Mouse (Mus musculus): ENCODE data around the gene Babam2. TPM values are rescaled to one million over a fixed set of nuclear protein-coding genes. Genes with fewer than 3 reads are reported as not detected.
"Not testable (repeated sequence)": the region's sequence is repeated elsewhere in the genome, so short reads cannot be mapped to it uniquely, and the experiment has no call there.

Babam2 gene
- polyA plus RNA-seq, 1 experiment from 2014 or later = 45.6 TPM

DNA sequence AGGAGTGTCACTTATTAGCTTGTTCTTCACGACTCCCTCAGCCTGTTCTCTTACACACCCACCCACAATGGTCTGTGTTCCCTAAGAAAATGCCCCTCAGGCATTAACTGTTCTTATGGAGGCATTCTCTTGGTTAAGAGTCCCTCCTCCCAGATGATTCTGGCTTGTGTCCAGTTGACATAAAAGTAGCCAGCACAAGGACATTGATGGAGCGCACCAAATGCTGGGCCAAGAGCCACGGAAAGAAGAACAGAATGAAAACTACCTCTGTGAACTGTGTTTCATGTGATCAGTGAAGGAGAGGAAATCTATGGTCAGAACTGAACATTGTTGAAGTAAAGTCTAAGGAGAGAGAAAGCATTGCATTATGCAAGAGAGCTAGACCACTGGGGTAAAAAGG lies 89.7 kb downstream of the Babam2 start:
- no peaks in the 10 kb centered on the region for H3K9me3 ChIP-seq (replicated peaks)
- 67% methylated on average over 3 of the region's 3 CpGs for WGBS

DNA sequence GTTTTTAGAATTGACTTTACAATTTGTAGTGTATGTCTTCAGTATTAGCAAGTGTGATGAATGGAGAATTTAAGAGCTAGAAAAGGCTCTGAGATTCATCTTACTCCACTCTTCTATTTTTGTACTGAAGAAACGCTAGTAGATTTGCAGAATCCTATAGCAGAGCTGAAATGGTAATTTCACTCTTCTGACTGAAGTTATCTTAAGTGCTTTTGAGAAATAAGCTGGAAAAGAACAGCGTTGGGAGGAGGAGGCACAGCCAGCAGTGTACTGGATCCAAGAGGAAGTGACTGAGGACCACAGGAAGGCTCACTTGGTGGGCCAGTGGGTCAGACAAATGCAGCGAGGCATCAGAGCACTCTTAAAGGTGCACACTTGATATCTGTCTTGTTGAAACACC lies 90.1 kb downstream of the Babam2 start:
- WGBS = 54% methylated on average over 3 of the region's 3 CpGs
- no peaks in the 10 kb centered on the region for H3K36me3 ChIP-seq
- H3K9me3 ChIP-seq (replicated peaks) = no peaks in the 10 kb centered on the region
- H3K9ac ChIP-seq = no peak overlapping the region
- H3K27me3 ChIP-seq (replicated peaks) = no peaks in the 10 kb centered on the region
- no peak overlapping the region for H3K4me2 ChIP-seq
- no peak for ATAC-seq (ENCODE audit: insufficient number of reproducible peaks, low FRiP score)
- no peak overlapping the region for H3K4me3 ChIP-seq
- H3K4me1 ChIP-seq (replicated peaks) = peaks cover 15% of the 10 kb centered on the region
- H3K27ac ChIP-seq (ENCODE audit: poor library complexity, severe bottlenecking) = no peak overlapping the region

More for the DNA sequence above, 89.7 kb downstream of the Babam2 start:
- Histone ChIP-seq H3K4me3 (no peak overlapping the region), H3K36me3 (no peaks in the 10 kb centered on the region), H3K27ac (ENCODE audit: poor library complexity, severe bottlenecking) (no peak overlapping the region), H3K9ac (no peak overlapping the region), H3K27me3 (replicated peaks) (no peaks in the 10 kb centered on the region), H3K4me1 (replicated peaks) (peaks cover 15% of the 10 kb centered on the region), H3K4me2 (no peak overlapping the region)
- no peak for ATAC-seq (ENCODE audit: insufficient number of reproducible peaks, low FRiP score)

DNA sequence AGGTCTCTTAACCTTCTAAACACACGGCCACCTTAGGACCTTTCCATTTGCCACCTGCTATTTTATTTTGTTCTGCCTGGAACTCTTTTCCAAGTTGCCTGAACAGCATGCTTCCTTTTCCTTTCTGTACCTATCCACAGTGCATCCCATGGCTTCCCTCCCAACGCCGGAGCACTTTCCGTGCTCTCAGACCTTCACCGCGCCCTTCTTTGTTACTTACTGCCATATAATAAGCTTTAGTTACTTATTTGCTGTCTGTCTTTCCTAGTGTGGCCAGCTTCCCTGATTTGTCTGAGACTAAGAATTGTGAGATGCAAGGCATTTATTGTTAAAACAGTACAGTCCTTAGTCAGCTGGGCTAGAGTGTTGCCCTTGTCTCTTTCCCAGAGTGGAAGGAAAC lies 94.9 kb downstream of the Babam2 start:
- no peaks in the 10 kb centered on the region for H3K9me3 ChIP-seq (replicated peaks)
- no peak overlapping the region for H3K4me2 ChIP-seq
- peaks cover 27% of the 10 kb centered on the region for H3K4me1 ChIP-seq (replicated peaks)
- H3K27ac ChIP-seq (ENCODE audit: poor library complexity, severe bottlenecking) = no peak overlapping the region
- no peak overlapping the region for H3K4me3 ChIP-seq
- no peak for ATAC-seq (ENCODE audit: insufficient number of reproducible peaks, low FRiP score)
- WGBS = 89% methylated on average over 6 of the region's 6 CpGs
- H3K36me3 ChIP-seq = no peaks in the 10 kb centered on the region
- no peak overlapping the region for H3K9ac ChIP-seq
- H3K27me3 ChIP-seq (replicated peaks) = no peaks in the 10 kb centered on the region

DNA sequence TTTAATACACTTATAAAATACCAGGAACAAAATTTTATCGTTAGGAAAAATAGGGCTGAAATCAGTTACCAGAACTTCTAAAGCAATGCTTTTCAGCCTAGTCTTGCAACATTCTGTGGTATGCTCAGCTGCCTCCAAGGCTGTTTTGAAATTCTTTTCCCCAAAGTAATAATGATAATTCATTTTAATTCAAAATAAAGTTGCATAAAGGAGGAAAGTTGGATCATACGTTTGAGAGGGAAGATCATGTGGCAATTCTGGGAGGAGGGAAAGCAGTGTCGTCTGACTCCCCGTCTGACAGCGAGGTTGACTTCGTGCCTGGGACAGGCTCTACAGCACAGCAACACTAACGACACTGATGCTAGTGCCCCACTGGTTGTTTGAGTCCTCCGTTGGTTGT lies 95.4 kb downstream of the Babam2 start:
- H3K36me3 ChIP-seq = no peaks in the 10 kb centered on the region
- H3K27ac ChIP-seq (ENCODE audit: poor library complexity, severe bottlenecking) = no peak overlapping the region
- H3K4me3 ChIP-seq = no peak overlapping the region
- peaks cover 24% of the 10 kb centered on the region for H3K4me1 ChIP-seq (replicated peaks)
- H3K9ac ChIP-seq = no peak overlapping the region
- 71% methylated on average over 8 of the region's 8 CpGs for WGBS
- H3K27me3 ChIP-seq (replicated peaks) = no peaks in the 10 kb centered on the region
- no peaks in the 10 kb centered on the region for H3K9me3 ChIP-seq (replicated peaks)
- H3K4me2 ChIP-seq = no peak overlapping the region
- ATAC-seq (ENCODE audit: insufficient number of reproducible peaks, low FRiP score) = no peak

DNA sequence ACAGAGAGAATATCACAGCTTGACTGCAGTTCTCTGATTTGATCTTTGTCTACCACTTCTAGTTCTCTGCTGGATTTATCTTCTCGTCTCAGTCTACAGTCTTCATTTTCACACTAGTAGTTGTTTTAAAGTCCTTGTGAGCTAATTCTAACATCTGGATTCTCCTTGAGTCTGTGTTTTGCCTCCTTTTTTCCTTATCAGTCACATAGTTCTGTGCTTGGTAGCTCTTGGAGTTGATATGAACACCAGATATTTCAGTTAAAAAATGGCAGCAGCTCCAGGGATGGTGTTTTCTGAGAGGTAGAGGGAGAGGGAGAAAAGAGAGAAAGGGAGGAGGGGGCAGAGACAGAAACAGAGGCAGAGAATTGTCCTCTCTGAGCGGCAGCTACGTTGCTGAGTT lies 97.9 kb downstream of the Babam2 start:
- Histone ChIP-seq H3K4me1 (replicated peaks) (peaks cover 32% of the 10 kb centered on the region), H3K4me2 (no peak overlapping the region), H3K9ac (no peak overlapping the region), H3K27me3 (replicated peaks) (no peaks in the 10 kb centered on the region), H3K9me3 (replicated peaks) (no peaks in the 10 kb centered on the region), H3K4me3 (no peak overlapping the region), H3K36me3 (no peaks in the 10 kb centered on the region), H3K27ac (ENCODE audit: poor library complexity, severe bottlenecking) (no peak overlapping the region)
- ATAC-seq (ENCODE audit: insufficient number of reproducible peaks, low FRiP score) = no peak
- WGBS = 54% methylated on average over 3 of the region's 3 CpGs

DNA sequence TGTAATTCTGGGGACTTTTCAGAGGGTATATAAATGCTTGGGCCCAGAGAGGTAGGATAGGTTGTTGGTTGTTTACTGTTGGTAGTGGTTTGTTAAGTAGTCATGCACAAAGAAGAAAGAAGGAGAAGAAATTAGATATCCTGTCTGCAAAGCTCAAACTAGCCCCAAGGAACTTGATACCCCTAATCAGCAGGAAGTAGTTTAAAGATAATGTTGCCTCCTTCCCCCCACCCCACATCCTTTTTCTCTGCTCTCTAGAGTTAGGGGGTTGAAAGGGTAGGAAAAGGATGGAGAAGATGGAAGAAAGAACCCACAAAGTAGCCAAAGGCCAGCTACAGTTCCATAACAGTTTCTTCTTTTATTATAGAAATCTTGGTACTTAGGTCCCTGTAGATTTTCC lies 99.5 kb downstream of the Babam2 start:
- no peak overlapping the region for H3K27ac ChIP-seq (ENCODE audit: poor library complexity, severe bottlenecking)
- no peak overlapping the region for H3K4me3 ChIP-seq
- H3K27me3 ChIP-seq (replicated peaks) = no peaks in the 10 kb centered on the region
- no peak overlapping the region for H3K4me2 ChIP-seq
- no peaks in the 10 kb centered on the region for H3K9me3 ChIP-seq (replicated peaks)
- ATAC-seq (ENCODE audit: insufficient number of reproducible peaks, low FRiP score) = no peak
- no peak overlapping the region for H3K9ac ChIP-seq
- peaks cover 32% of the 10 kb centered on the region for H3K4me1 ChIP-seq (replicated peaks)
- no peaks in the 10 kb centered on the region for H3K36me3 ChIP-seq

DNA sequence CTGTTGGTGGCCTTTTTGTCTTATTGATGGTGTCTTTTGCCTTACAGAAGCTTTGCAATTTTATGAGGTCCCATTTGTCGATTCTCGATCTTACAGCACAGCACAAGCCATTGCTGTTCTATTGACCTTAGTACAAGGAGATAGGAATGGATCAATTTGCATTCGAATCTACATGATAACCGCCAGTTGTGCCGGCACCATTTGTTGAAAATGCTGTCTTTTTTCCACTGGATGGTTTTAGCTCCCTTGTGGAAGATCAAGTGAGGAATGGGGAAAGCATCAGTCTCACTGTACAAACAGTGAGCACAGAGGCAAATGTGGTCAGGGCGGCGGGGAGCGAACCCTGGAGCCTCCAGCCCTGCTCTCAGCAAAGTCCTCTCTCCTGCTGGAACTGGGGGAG lies 106.7 kb downstream of the Babam2 start:
- not testable (repeated sequence) for H3K4me1 ChIP-seq (replicated peaks); H3K27me3 ChIP-seq (replicated peaks); H3K4me3 ChIP-seq; H3K36me3 ChIP-seq; H3K27ac ChIP-seq (ENCODE audit: poor library complexity, severe bottlenecking); H3K9ac ChIP-seq; ATAC-seq (ENCODE audit: insufficient number of reproducible peaks, low FRiP score); H3K4me2 ChIP-seq; H3K9me3 ChIP-seq (replicated peaks)
- 84% methylated on average over 8 of the region's 8 CpGs for WGBS

DNA sequence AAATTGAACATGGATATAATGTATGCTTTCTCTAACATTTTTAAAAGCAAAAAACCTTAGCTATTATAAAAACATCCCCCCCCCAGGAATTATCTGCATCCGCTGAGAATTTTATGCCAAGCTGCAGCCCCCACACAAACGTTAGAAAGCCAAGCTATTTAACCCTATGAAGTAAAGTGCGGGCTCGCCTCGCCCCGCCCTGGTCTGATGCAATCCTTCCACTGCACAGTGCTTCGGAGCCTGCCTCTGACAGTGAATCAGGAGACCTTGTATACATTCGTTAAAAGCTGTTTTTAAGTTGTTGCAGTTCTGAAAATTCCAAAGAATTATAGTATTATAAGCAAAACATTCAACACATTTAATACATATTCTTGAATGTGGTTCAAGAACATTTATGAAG lies 107.3 kb downstream of the Babam2 start:
- no peaks in the 10 kb centered on the region for H3K4me1 ChIP-seq (replicated peaks)
- H3K4me3 ChIP-seq = no peak overlapping the region
- H3K36me3 ChIP-seq = no peaks in the 10 kb centered on the region
- no peak overlapping the region for H3K9ac ChIP-seq
- no peaks in the 10 kb centered on the region for H3K27me3 ChIP-seq (replicated peaks)
- H3K4me2 ChIP-seq = no peak overlapping the region
- no peak overlapping the region for H3K27ac ChIP-seq (ENCODE audit: poor library complexity, severe bottlenecking)
- H3K9me3 ChIP-seq (replicated peaks) = no peaks in the 10 kb centered on the region
- no peak for ATAC-seq (ENCODE audit: insufficient number of reproducible peaks, low FRiP score)
- WGBS = 60% methylated on average over 8 of the region's 8 CpGs

DNA sequence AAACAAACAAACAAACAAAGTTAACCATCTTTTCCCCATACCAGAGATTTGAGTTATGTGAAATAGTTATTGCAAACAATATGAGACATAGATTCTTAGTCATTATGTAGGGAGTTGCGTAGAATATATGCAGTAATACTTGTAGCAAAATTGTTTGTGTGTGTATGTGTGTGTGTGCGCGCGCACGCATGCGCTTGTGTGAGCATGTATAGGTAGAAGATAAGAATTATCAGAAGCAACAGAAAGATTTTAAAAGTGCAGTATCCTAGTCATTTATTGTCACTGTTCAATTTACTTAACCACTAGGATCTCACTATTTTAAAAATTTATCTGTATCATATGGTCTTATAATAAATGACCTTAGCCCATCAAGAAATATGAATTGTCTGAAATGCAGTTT lies 109.8 kb downstream of the Babam2 start:
- H3K36me3 ChIP-seq = no peaks in the 10 kb centered on the region
- WGBS = 90% methylated on average over 6 of the region's 6 CpGs
- no peak overlapping the region for H3K4me2 ChIP-seq
- no peak overlapping the region for H3K4me3 ChIP-seq
- no peak overlapping the region for H3K9ac ChIP-seq
- no peaks in the 10 kb centered on the region for H3K9me3 ChIP-seq (replicated peaks)
- no peak for ATAC-seq (ENCODE audit: insufficient number of reproducible peaks, low FRiP score)
- no peak overlapping the region for H3K27ac ChIP-seq (ENCODE audit: poor library complexity, severe bottlenecking)
- peaks cover 18% of the 10 kb centered on the region for H3K4me1 ChIP-seq (replicated peaks)
- H3K27me3 ChIP-seq (replicated peaks) = no peaks in the 10 kb centered on the region

DNA sequence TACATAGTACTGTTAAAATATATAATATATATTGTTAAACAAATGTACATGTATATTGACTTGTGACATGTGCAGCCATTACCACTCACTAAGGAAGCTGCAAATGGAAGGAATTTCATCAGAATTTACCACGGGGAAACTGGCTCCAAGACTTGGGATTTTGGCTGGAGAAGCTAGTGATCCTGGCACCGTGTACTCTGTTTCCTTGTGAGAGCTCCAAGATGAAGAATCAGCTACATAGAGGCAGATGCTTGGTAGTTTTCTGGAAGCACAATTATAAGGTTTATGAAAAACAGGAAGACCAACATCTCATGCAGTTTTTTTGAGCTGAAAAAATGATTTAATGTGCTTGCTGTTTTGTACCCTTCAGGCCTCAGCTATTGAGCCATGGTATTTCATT lies 110.8 kb downstream of the Babam2 start:
- ATAC-seq (ENCODE audit: insufficient number of reproducible peaks, low FRiP score) = no peak
- no peaks in the 10 kb centered on the region for H3K36me3 ChIP-seq

DNA sequence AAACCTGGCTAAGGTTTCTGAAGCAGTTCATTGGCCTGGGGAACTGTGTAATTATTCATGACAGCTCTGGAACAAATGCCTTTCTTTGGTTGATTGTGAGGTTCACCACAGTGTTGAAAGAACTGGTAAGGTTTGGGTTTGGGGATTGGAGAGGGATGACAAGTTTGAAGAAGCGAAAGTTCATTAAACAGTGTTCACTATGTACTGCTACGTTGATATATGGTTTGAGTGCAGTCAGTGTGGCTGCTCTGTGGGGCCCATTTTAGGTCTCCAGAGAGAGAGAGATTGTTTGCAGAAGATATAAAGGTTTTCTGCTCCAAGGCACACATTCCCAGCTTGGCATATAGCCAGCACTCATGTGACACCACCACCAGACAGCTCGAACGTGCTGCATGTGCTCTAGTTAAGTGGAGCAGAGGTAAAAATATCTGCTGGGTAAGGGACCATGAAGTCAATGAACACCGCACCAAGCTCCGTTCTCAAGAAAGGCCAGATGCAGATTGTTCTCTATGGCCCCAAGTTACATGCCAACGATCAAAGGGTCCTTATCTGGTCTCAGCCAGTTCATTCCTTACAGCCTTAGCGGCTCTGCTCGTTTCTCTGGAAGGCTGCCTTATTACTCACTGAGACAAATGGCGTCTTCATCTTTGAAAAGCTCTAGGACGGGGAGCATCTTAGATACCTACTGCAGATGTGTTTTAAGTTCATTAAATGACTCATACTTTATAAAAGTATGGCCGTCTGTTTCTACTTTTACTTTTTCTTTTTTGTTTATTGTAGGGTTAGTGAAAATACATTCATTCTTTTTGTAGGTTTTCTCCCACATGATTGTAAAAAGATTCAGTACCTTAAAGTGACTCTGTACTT lies 113.5 kb downstream of the Babam2 start:
- Histone ChIP-seq H3K4me1 (replicated peaks) (peaks cover 18% of the 10 kb centered on the region), H3K27ac (ENCODE audit: poor library complexity, severe bottlenecking) (peak overlapping the region; percentile 88), H3K4me2 (peak overlapping the region; percentile 50), H3K27me3 (replicated peaks) (no peaks in the 10 kb centered on the region), H3K9ac (no peak overlapping the region), H3K9me3 (replicated peaks) (no peaks in the 10 kb centered on the region), H3K4me3 (no peak overlapping the region), H3K36me3 (no peaks in the 10 kb centered on the region)
- peak; percentile 77 for ATAC-seq (ENCODE audit: insufficient number of reproducible peaks, low FRiP score)
- WGBS = 15% methylated on average over 12 of the region's 12 CpGs

More for the DNA sequence above, 110.8 kb downstream of the Babam2 start:
- no peak overlapping the region for H3K4me2 ChIP-seq
- 67% methylated on average over 2 of the region's 2 CpGs for WGBS
- H3K4me1 ChIP-seq (replicated peaks) = peaks cover 18% of the 10 kb centered on the region
- no peak overlapping the region for H3K4me3 ChIP-seq
- no peak overlapping the region for H3K9ac ChIP-seq
- H3K27ac ChIP-seq (ENCODE audit: poor library complexity, severe bottlenecking) = no peak overlapping the region
- no peaks in the 10 kb centered on the region for H3K27me3 ChIP-seq (replicated peaks)
- no peaks in the 10 kb centered on the region for H3K9me3 ChIP-seq (replicated peaks)

DNA sequence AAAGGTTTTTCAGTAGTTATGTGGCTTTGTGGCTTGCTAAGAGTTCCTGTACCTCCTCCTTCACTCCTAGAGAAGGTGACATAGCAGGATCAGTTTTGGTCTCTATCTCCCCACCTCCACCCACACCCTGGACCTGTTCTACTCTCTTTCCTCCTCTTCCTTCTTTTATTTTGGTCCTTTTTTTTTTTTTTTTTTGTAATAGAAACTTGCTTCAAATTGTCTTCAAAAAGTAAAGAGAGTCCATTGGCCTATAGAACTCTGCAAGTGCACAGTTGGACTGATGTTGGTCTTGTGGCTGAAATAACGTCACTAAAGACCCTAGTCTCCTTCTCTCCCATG lies 114.1 kb downstream of the Babam2 start:
- H3K4me2 ChIP-seq = no peak overlapping the region
- no peak overlapping the region for H3K4me3 ChIP-seq
- H3K9me3 ChIP-seq (replicated peaks) = no peaks in the 10 kb centered on the region
- peak overlapping the region; percentile 28; the same call in 1 of the 2 replicates for H3K27ac ChIP-seq (ENCODE audit: poor library complexity, severe bottlenecking)
- no peak for ATAC-seq (ENCODE audit: insufficient number of reproducible peaks, low FRiP score)
- WGBS = 88% methylated on average over 1 of the region's 1 CpGs
- H3K9ac ChIP-seq = no peak overlapping the region
- H3K27me3 ChIP-seq (replicated peaks) = no peaks in the 10 kb centered on the region
- peaks cover 18% of the 10 kb centered on the region for H3K4me1 ChIP-seq (replicated peaks)
- H3K36me3 ChIP-seq = no peaks in the 10 kb centered on the region

All from heart, embryonic 12.5 days (tissue).